Mouse (Mus musculus) midbrain, postnatal 0 days (tissue): Measurements from ENCODE around the gene Vps13d. TPM values are rescaled to one million over a fixed set of nuclear protein-coding genes. Genes with fewer than 3 reads are reported as not detected.

Experiments
- ATAC-seq: fragments of 200-750 bp; cut with Nextera tagmentation; 2 replicates; pipeline ENCODE4 v1.8.0; 2017; ENCODE audit warnings: moderate number of reproducible peaks, mild to moderate bottlenecking, moderate TSS enrichment, moderate library complexity; ENCODE audit not compliant: low FRiP score
- DNase-seq: peaks from one replicate; pipeline ENCODE4 v3.0.0-alpha.2; 2015; ENCODE audit warnings: low spot score
- H3K27ac ChIP-seq: fragments of 300-500 bp; sonication (generic); 2 replicates; pipeline ENCODE4 v1.5.1; 2014; ENCODE audit warnings: low read depth, mild to moderate bottlenecking, low read length, mixed read lengths
- H3K27me3 ChIP-seq: fragments of 300-500 bp; sonication (generic); 2 replicates; pipeline ENCODE4 v1.6.1; 2014; ENCODE audit warnings: low read length, control low read depth, mixed read lengths; ENCODE audit not compliant: insufficient read depth
- H3K36me3 ChIP-seq: fragments of 300-500 bp; sonication (generic); 2 replicates; pipeline ENCODE4 v1.6.1; 2014; ENCODE audit warnings: low read length, control low read depth, mixed read lengths; ENCODE audit not compliant: insufficient read depth
- H3K4me1 ChIP-seq: fragments of 300-500 bp; sonication (generic); 2 replicates; pipeline ENCODE4 v1.6.1; 2014; ENCODE audit warnings: mild to moderate bottlenecking, control low read depth, antibody characterized with exemption, low read length, mixed read lengths; ENCODE audit not compliant: insufficient read depth
- H3K4me2 ChIP-seq: fragments of 300-500 bp; sonication (generic); 2 replicates; pipeline ENCODE4 v1.6.1; 2014; ENCODE audit warnings: low read depth, mild to moderate bottlenecking, low read length, mixed read lengths; ENCODE audit not compliant: poor library complexity, severe bottlenecking
- H3K4me3 ChIP-seq: fragments of 300-500 bp; sonication (generic); 2 replicates; pipeline ENCODE4 v1.5.1; 2014; ENCODE audit warnings: low read depth, mild to moderate bottlenecking, low read length, moderate library complexity
- H3K9ac ChIP-seq: fragments of 300-500 bp; sonication (generic); replicated peaks from 2 replicates; pipeline ENCODE4 v1.6.1; 2014; ENCODE audit warnings: mild to moderate bottlenecking, low read length, moderate library complexity, mixed read lengths; ENCODE audit not compliant: poor library complexity, severe bottlenecking
- H3K9me3 ChIP-seq: fragments of 300-500 bp; sonication (generic); 2 replicates; pipeline ENCODE4 v1.6.1; 2016; ENCODE audit warnings: low read length, control low read depth
- CTCF ChIP-seq: IDR thresholded peaks from 2 replicates; pipeline ENCODE4 v1.5.1; 2016; ENCODE audit warnings: antibody characterized with exemption, mild to moderate bottlenecking
- WGBS: fragments of 180-500 bp; shearing (Covaris S2); extraction: QIAGEN DNeasy Blood & Tissue Kit; methylation state at CpG from one replicate; pipeline ENCODE4 v1.1.7; 2014; 5-methylcytosine and 5-hydroxymethylcytosine counted together
- polyA plus RNA-seq: library from polyadenylated mRNA; unstranded; fragments of >200 nt; fragmentation: Nextera tagmentation; extraction: Ambion mirVana; gene quantifications from 2 replicates; pipeline ENCODE4 v1.2.1, GENCODE M21; 2015
- total RNA-seq: library from RNA; depleted of rRNA; stranded (reverse); fragments of >200 nt; gene quantifications from 2 replicates; pipeline ENCODE4 v1.2.3, GENCODE M21; 2014

Vps13d gene
- total and polyA plus RNA-seq, 2 experiments from 2014 or later, result 9.1 to 35.6 TPM

DNA sequence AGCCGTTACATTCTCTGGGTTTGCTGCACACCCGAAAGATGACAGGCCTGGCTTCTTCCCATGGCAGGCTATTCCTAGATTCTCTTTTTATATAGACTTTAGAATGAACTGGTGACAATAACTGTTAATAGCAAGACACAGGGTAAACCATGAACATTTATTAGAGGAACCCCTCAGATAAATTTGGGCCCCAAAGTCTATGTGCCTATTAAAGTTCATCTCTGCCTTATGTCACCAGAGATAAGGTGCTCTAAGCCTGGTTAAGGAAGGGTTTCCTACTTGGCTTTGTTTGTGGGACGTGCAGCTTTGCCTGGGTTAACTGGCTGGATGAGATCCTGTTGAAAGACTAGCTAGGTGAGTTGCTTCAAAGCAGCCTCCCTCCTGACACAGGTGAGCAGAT, 159.4 kb downstream of the Vps13d start:
- no peaks in the 10 kb centered on the region for H3K27me3 ChIP-seq
- no peak overlapping the region for H3K27ac ChIP-seq
- H3K9me3 ChIP-seq, result no peaks in the 10 kb centered on the region
- 0 out of 2 replicates have a peak, but pooled peaks cover 16% of the 10 kb centered on the region for H3K36me3 ChIP-seq
- H3K9ac ChIP-seq, result no peak overlapping the region
- TF ChIP-seq CTCF, result no peak
- 81% methylated on average over 3 of the region's 3 CpGs for WGBS
- H3K4me2 ChIP-seq, result no peak overlapping the region
- DNase-seq, result no peak
- H3K4me3 ChIP-seq, result no peak overlapping the region
- ATAC-seq, result no peak
- H3K4me1 ChIP-seq, result no peaks in the 10 kb centered on the region

DNA sequence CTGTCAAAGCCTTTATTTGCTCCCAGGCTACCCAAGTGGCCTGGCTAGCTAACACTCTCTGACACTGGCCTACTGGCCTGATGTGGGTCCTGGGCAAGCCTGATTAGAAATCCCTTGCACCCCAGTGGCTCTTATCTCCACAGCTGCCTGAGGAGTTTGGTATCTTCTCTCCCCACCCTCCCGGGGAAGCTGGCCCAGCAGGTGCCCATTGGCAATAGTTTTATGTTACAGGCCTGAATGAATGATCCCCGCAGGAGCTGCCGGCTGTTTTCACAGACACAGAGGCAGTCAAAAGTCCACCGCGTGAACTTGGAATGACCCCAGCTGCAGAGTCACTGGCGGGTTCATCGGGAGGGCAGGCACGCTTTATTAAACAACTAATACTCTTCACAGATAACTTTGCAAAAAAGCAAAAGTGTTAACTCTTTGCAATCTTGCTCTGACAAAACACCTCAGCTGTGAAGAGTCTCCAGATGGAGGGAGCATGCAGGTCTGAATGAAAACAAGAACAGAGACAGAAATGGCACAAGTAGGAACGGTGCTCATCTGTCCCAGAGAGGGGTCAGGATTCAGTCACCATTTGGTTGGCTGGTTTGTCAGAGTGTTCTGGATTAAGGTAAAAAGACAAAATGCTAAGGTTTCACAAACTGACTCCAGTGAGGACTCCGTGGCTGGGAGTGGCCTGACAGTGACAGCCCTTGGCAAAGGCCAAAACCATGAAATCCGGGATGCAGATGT, 160.1 kb downstream of the Vps13d start:
- H3K36me3 ChIP-seq, result 0 out of 2 replicates have a peak, but pooled peaks cover 16% of the 10 kb centered on the region
- no peak overlapping the region for H3K9ac ChIP-seq
- no peak overlapping the region for H3K4me3 ChIP-seq
- H3K27ac ChIP-seq, result no peak overlapping the region
- H3K27me3 ChIP-seq, result no peaks in the 10 kb centered on the region
- H3K4me2 ChIP-seq, result no peak overlapping the region
- ATAC-seq, result no peak
- H3K4me1 ChIP-seq, result no peaks in the 10 kb centered on the region
- no peaks in the 10 kb centered on the region for H3K9me3 ChIP-seq
- TF ChIP-seq CTCF, result no peak
- 19% methylated on average over 11 of the region's 11 CpGs for WGBS
- DNase-seq, result no peak

DNA sequence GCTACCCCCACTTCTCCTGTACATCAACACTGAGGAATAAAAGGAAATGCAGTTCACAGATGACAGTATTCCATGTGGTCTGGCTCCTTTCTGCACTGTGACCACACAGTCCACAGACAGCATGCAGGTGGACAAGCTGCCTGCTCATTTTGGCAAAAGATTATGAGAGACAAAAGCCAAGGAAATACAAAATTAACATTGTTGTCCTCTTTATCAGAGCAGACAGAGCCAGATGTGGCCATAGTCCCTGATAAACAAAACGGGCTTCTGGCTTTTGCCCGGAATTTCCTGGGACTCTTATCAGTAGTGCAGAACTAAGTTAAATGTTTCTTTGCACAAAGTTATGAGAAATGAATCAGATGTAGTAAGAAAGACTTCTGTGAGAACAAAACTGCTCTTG, 161.4 kb downstream of the Vps13d start:
- WGBS, result 78% methylated on average over 2 of the region's 2 CpGs
- TF ChIP-seq CTCF, result no peak
- H3K36me3 ChIP-seq, result 0 out of 2 replicates have a peak, but pooled peaks cover 13% of the 10 kb centered on the region
- ATAC-seq (no peak), DNase-seq (no peak)
- no peaks in the 10 kb centered on the region for H3K27me3 ChIP-seq
- H3K27ac ChIP-seq, result no peak overlapping the region
- H3K9me3 ChIP-seq, result no peaks in the 10 kb centered on the region
- no peak overlapping the region for H3K4me3 ChIP-seq
- H3K4me1 ChIP-seq, result no peaks in the 10 kb centered on the region
- H3K9ac ChIP-seq, result no peak overlapping the region
- no peak overlapping the region for H3K4me2 ChIP-seq

DNA sequence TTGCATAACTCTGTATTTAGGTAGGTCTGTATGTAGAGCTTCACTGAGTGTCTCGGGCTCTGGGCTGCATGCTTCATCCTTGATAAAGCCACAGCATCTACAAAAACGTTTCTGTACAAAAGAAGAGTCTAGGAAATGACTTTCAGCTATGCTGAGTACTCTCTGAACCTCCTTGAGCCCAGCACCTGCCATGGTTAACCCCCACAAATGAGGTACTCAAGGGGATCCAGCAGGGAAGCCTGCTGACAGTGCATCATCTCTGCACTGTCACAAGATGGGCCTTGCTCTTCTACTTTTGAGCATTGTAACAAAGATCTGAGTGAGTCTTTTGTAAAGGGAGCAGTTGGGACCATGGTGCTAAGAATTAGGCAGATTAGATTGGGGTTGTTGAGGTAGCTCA, 162.2 kb downstream of the Vps13d start:
- WGBS, result 73% methylated on average over 2 of the region's 2 CpGs
- H3K4me2 ChIP-seq, result no peak overlapping the region
- H3K9ac ChIP-seq, result no peak overlapping the region
- ATAC-seq (no peak), DNase-seq (no peak)
- no peaks in the 10 kb centered on the region for H3K4me1 ChIP-seq
- no peaks in the 10 kb centered on the region for H3K27me3 ChIP-seq
- H3K9me3 ChIP-seq, result no peaks in the 10 kb centered on the region
- TF ChIP-seq CTCF, result no peak
- no peak overlapping the region for H3K27ac ChIP-seq
- H3K4me3 ChIP-seq, result no peak overlapping the region
- 0 out of 2 replicates have a peak, but pooled peaks cover 13% of the 10 kb centered on the region for H3K36me3 ChIP-seq

DNA sequence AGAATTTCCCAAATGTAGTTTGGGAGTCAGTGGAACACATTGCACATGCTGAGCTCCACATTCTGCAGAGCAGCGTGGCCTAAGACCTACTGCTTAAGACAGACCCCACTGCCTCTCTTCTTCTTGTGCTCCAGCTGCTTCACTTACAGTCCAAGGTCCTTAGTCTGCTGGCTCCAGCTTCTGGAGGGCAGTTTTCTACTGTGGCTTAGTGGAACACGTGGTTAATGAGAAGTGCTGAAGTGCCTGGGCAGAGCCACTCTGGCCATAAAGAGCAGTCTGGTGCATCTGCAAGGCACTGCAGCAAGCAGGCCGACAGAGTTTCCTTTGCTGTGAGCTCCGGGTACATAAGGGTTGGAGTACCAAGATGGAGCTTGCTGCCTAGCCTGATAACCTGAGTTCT, 163.3 kb downstream of the Vps13d start:
- no peaks in the 10 kb centered on the region for H3K27me3 ChIP-seq
- no peak overlapping the region for H3K27ac ChIP-seq
- WGBS, result 81% methylated on average over 4 of the region's 4 CpGs
- H3K9me3 ChIP-seq, result no peaks in the 10 kb centered on the region
- H3K4me1 ChIP-seq, result no peaks in the 10 kb centered on the region
- 0 out of 2 replicates have a peak, but pooled peaks cover 8% of the 10 kb centered on the region for H3K36me3 ChIP-seq
- no peak for DNase-seq
- no peak overlapping the region for H3K4me2 ChIP-seq
- H3K4me3 ChIP-seq, result no peak overlapping the region
- no peak for ATAC-seq
- TF ChIP-seq CTCF, result no peak
- no peak overlapping the region for H3K9ac ChIP-seq

DNA sequence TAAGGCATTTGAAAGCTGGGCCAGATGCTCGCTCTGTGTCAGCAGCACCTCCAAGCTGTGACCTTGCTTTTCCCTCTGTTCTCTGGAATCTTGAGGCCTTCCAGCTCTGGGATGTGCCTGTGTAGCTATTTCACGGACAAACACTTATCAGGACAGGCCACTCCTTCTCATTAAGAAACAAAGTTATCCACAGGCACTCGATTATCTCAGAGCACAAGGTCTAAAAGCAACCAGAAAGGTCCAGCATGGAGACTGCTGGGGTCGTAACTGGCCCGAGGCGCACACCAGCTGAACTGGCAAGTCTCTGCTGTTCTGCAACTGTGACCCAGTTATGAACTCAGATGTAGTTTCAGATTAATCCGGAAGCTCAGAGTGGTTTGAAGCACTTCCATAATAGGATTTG, 168.4 kb downstream of the Vps13d start:
- no peak overlapping the region for H3K9ac ChIP-seq
- no peak for DNase-seq
- ATAC-seq, result no peak
- H3K4me1 ChIP-seq, result no peaks in the 10 kb centered on the region
- H3K4me2 ChIP-seq, result no peak overlapping the region
- no peak for TF ChIP-seq CTCF
- H3K27ac ChIP-seq, result no peak overlapping the region
- WGBS, result 79% methylated on average over 7 of the region's 7 CpGs
- H3K9me3 ChIP-seq, result no peaks in the 10 kb centered on the region
- no peak overlapping the region for H3K4me3 ChIP-seq
- H3K36me3 ChIP-seq, result no peaks in the 10 kb centered on the region
- no peaks in the 10 kb centered on the region for H3K27me3 ChIP-seq
